In the genomic region with DNA sequence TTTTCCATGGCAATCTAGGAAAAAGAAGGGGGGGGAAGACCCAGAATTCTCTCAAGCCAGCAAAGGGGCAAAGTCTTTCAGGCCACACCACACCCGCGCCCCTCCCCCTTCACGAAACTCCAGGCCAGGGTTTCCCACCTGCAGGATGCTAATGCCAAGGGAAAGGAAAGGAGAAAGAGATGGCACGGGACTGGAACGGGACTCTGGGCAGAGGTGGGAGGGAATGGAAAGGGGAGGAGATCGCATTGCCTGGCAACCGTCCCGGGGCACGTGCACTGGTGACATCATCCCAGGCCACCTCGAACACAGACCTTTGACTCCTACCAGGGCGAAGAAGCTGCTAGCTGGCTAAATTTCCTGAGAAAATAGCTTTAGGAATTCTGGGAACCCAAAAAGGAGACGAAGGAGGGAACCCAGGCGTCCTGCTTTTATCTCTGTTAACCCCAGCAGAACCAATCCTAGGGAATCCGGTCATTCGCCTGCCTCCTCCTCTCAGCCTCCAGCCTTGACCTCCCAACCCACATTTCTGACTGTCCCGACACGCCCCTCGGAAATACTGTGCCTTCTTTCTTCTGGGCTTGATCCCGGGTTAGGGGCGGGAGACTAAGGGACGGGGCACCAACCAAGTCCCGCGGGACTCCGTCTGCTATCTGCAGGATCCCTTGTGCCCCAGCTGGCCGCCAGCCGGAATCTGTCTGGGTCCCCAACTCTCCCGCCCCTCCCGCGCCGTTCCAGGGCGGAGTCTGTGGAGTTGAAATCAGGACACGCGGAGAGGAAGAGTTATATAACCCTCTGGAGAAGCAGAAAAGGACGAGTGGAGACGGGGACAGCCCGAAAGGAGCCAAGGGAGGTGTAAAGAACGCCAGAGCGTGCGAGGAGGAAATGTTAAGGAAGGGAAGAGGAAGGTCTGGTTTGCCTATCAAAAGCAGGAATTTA, we compare ENCODE assay signal across 8 mouse cellular contexts. TPM values are rescaled to one million over a fixed set of nuclear protein-coding genes. Genes with fewer than 3 reads are reported as not detected.
DNase-seq lines count a peak whose midpoint lies in the region; ATAC-seq lines count a peak whose summit lies in the region.

No protein-coding gene starts in this region.

- H3K9ac ChIP-seq in hindbrain, embryonic 14.5 days, result peak overlapping the region; percentile 99

- peak; percentile 18 for ATAC-seq in hindbrain, embryonic 14.5 days (ENCODE audit: low FRiP score)

- H3K4me1 ChIP-seq in hindbrain, embryonic 14.5 days (replicated peaks; ENCODE audit: control insufficient read depth, insufficient read depth, low read length), result peaks cover 54% of the 10 kb centered on the region

- peak overlapping the region; percentile 99 for H3K4me2 ChIP-seq in hindbrain, embryonic 14.5 days (replicated peaks)

- no peaks in the 10 kb centered on the region for H3K9me3 ChIP-seq in hindbrain, embryonic 14.5 days (ENCODE audit: control insufficient read depth, low read length)

- WGBS in hindbrain, embryonic 14.5 days, result 0% methylated on average over 39 of the region's 39 CpGs

- H3K4me3 ChIP-seq in hindbrain, embryonic 14.5 days (replicated peaks; ENCODE audit: low read length), result peak overlapping the region; percentile 65

- peaks cover 6% of the 10 kb centered on the region for H3K36me3 ChIP-seq in hindbrain, embryonic 14.5 days (replicated peaks; ENCODE audit: control insufficient read depth, insufficient read depth)

- H3K27me3 ChIP-seq in hindbrain, embryonic 14.5 days (ENCODE audit: control insufficient read depth, insufficient read depth, low read length), result peaks cover 24% of the 10 kb centered on the region

- H3K27ac ChIP-seq in hindbrain, embryonic 14.5 days, result peak overlapping the region; percentile 100

- peak; percentile 98 for DNase-seq in R1 (ENCODE audit: low read depth, low spot score)
- DNase-seq in cerebellum, postnatal 36 days, result peak; percentile 98
- peak; percentile 86 to 90 for DNase-seq in frontal cortex, postnatal 36 days (ENCODE audit: low spot score in 2 of 2)
- DNase-seq in hindbrain, embryonic 14.5 days (ENCODE audit: low spot score), result peak; percentile 91
- peak; percentile 80 to 85 for DNase-seq in layer of hippocampus, postnatal 25 days (ENCODE audit: extremely low spot score in 1 of 2, low spot score in 1 of 2)
- DNase-seq in lung, postnatal 25 days (ENCODE audit: low spot score), result peak; percentile 96
- DNase-seq in retina, adult 2 months (ENCODE audit: low read depth, low spot score), result peak; percentile 83
- peak; percentile 90 for DNase-seq in urinary bladder, adult 18-20 months (ENCODE audit: low spot score in 2 of 2)

RNA-seq across cellular contexts. Expression of gene Kdm6b, which starts 4.2 kb away (rescaled TPM):
- polyA plus RNA-seq in hindbrain, embryonic 14.5 days (2014; fragmentation: Nextera tagmentation; extraction: Ambion mirVana), result 26.8 and 33.0 TPM in 2 replicates
- total RNA-seq in layer of hippocampus, postnatal 25 days (2021), result 10 to 100 TPM; 28.5 to 41.2 TPM

RNA-seq across cellular contexts. Expression of gene Tmem88, which starts 19.7 kb away (rescaled TPM):
- 5.4 and 7.7 TPM in 2 replicates for polyA plus RNA-seq in hindbrain, embryonic 14.5 days (2014; fragmentation: Nextera tagmentation; extraction: Ambion mirVana)
- total RNA-seq in layer of hippocampus, postnatal 25 days (2021), result 1 to 10 TPM; 2.5 TPM

RNA-seq across cellular contexts. Expression of gene Cyb5d1, which starts 22.3 kb away (rescaled TPM):
- 23.9 and 26.7 TPM in 2 replicates for polyA plus RNA-seq in hindbrain, embryonic 14.5 days (2014; fragmentation: Nextera tagmentation; extraction: Ambion mirVana)
- 10 to 100 TPM; 40.8 to 43.6 TPM for total RNA-seq in layer of hippocampus, postnatal 25 days (2021)

RNA-seq across cellular contexts. Expression of gene Naa38, which starts 22.4 kb away (rescaled TPM):
- polyA plus RNA-seq in hindbrain, embryonic 14.5 days (2014; fragmentation: Nextera tagmentation; extraction: Ambion mirVana), result 117 and 130 TPM in 2 replicates
- 100 to 1,000 TPM; 100 to 116 TPM for total RNA-seq in layer of hippocampus, postnatal 25 days (2021)

RNA-seq across cellular contexts. Expression of gene Chd3, which starts 48.5 kb away (rescaled TPM):
- polyA plus RNA-seq in hindbrain, embryonic 14.5 days (2014; fragmentation: Nextera tagmentation; extraction: Ambion mirVana), result 67.5 and 76.6 TPM in 2 replicates
- 100 to 1,000 TPM; 504 to 538 TPM for total RNA-seq in layer of hippocampus, postnatal 25 days (2021)

Comparison
In these comparisons a context has a peak if more than half of its experiments do, and no peak if none do; other contexts are left out.
1. Peak in every context shown above with its lines: DNase-seq, ATAC-seq, H3K4me3 ChIP-seq and H3K27ac ChIP-seq.